Mouse (Mus musculus) right cerebral cortex, postnatal 14 days (tissue): ENCODE results near the gene Mapk1.

Experiments
- DNase-seq: peaks from one replicate; pipeline ENCODE4 v3.0.0; 2022

Mapk1 gene

GRCm38 (mm10) chr16:17018071-17018470 is 34.9 kb downstream of the Mapk1 start:
- no peak for DNase-seq

GRCm38 (mm10) chr16:17024469-17025148 is 41.4 kb downstream of the Mapk1 start:
- DNase-seq = no peak

GRCm38 (mm10) chr16:17029971-17030695 is 47.0 kb downstream of the Mapk1 start:
- no peak for DNase-seq

GRCm38 (mm10) chr16:17033754-17034153 is 50.6 kb downstream of the Mapk1 start:
- no peak for DNase-seq

GRCm38 (mm10) chr16:17040716-17041115 is 57.5 kb downstream of the Mapk1 start:
- DNase-seq = no peak

- no peak for DNase-seq
Measured at GRCm38 (mm10) chr16:17041417-17041816, 58.2 kb downstream of the Mapk1 start.

- no peak for DNase-seq
Measured at GRCm38 (mm10) chr16:17044320-17044719, 61.1 kb downstream of the Mapk1 start.

- DNase-seq = no peak
Measured at GRCm38 (mm10) chr16:17045287-17045686, 62.1 kb downstream of the Mapk1 start.

GRCm38 (mm10) chr16:17049886-17050285 is 66.7 kb downstream of the Mapk1 start:
- no peak for DNase-seq

GRCm38 (mm10) chr16:17052087-17052486 is 68.9 kb downstream of the Mapk1 start:
- no peak for DNase-seq

GRCm38 (mm10) chr16:17053903-17054302 is 70.7 kb downstream of the Mapk1 start:
- no peak for DNase-seq

GRCm38 (mm10) chr16:17055584-17055983 is 72.4 kb downstream of the Mapk1 start:
- no peak for DNase-seq

- no peak for DNase-seq
Measured at GRCm38 (mm10) chr16:17062338-17062737, 79.2 kb downstream of the Mapk1 start.

- no peak for DNase-seq
Measured at GRCm38 (mm10) chr16:17067552-17067951, 84.4 kb downstream of the Mapk1 start.

GRCm38 (mm10) chr16:17069511-17070443 is 86.6 kb downstream of the Mapk1 start, which contains the start of gene Ypel1:
Gene Ypel1 (plus strand): TSS chr16:17069696.
- peak; percentile 83 for DNase-seq

GRCm38 (mm10) chr16:17070716-17071115 is 87.5 kb downstream of the Mapk1 start:
- no peak for DNase-seq

GRCm38 (mm10) chr16:17073000-17073399 is 89.8 kb downstream of the Mapk1 start:
- DNase-seq = no peak

GRCm38 (mm10) chr16:17076301-17076700 is 93.1 kb downstream of the Mapk1 start:
- no peak for DNase-seq

GRCm38 (mm10) chr16:17076869-17077268 is 93.7 kb downstream of the Mapk1 start:
- no peak for DNase-seq

GRCm38 (mm10) chr16:17078101-17078500 is 94.9 kb downstream of the Mapk1 start:
- DNase-seq = no peak

GRCm38 (mm10) chr16:17082121-17082792 is 99.1 kb downstream of the Mapk1 start:
- no peak for DNase-seq

- DNase-seq = no peak
Measured at GRCm38 (mm10) chr16:17085636-17086035, 102.5 kb downstream of the Mapk1 start.

GRCm38 (mm10) chr16:17086241-17086640 is 103.1 kb downstream of the Mapk1 start:
- no peak for DNase-seq
